Mouse (Mus musculus) embryonic stem cell, embryonic (primary cell): ENCODE measurements around the gene Selenot.

Experiments used
- CTCF ChIA-PET, 4 experiments: fragments of 300-600 bp in 2 of 4; fragments of 350-600 bp in 2 of 4; sonication (Branson Sonifier 250); formaldehyde crosslinking; loops; one replicate each; lab custom pipeline; 2022; ENCODE audit warnings: inconsistent platforms in 2 of 4; lab: Charles Lee
- POLR2A ChIA-PET, 4 experiments: fragments of 300-600 bp in 2 of 4; fragments of 350-600 bp in 2 of 4; sonication (Branson Sonifier 250); formaldehyde crosslinking; loops; one replicate each; lab custom pipeline; 2022; ENCODE audit warnings: antibody characterized with exemption in 4 of 4, inconsistent platforms in 1 of 4; lab: Charles Lee

Gene Selenot

GRCm38 (mm10) chr3:58609985-58610384 is 33.5 kb downstream of the Selenot start:
- CTCF ChIA-PET, result interaction anchor here in 1 of 4 experiments (0.6 kb wide), 1 partner anchor 41 kb away, joined by 3 read pairs; no protein-coding TSS in a partner anchor
- POLR2A ChIA-PET, result interaction anchor here in 1 of 4 experiments (0.6 to 3.9 kb wide), 7 partner anchors 8 to 397 kb away, joined by 3 to 18 read pairs (median 5); no protein-coding TSS in a partner anchor

- CTCF ChIA-PET, result no interaction called here
Observed at GRCm38 (mm10) chr3:58621066-58621465, 44.6 kb downstream of the Selenot start.

DNA sequence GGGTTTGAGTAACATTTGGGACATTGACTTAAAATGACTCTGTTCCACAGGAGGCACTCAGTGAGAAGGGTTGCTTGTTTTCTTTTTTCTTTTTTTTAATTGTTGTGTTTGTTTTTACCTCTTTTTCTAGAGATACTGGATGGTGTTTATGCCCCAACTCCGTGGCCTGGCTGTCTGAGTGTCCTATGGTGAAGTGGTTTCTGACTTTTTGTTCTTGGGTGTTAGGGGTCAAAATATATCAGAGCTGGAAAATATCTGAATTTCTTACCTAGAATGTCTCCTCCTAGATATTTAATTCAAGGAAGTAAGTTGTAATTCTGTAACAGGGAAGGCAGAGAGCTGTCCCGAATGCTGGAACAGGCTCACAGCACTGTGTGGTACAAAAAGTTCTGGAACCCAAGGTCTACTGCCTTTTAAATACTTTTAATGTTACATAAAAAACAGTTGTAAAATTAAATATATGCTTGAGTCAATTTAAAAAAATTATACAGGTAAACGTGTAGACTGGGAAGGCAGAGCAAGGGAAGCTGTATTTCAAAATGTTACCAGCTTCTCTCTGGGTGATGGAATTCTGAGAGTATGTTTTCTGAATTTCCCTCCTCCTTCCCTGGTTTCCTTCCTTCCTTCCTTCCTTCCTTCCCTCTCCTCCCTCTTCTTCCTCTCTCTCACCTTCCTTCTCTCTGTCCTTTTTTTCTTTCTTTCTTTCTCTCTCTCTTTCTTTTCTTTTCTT is 46.4 kb downstream of the Selenot start:
- ChIA-PET CTCF (interaction anchor here in 1 of 4 experiments (1.4 kb wide), 1 partner anchor 163 kb away, joined by 3 read pairs; no protein-coding TSS in a partner anchor), POLR2A (interaction anchor here in 1 of 4 experiments (1.7 kb wide), 1 partner anchor 13 kb away, joined by 5 read pairs; no protein-coding TSS in a partner anchor)

More at GRCm38 (mm10) chr3:58621066-58621465, 44.6 kb downstream of the Selenot start:
- POLR2A ChIA-PET, result interaction anchor here in 1 of 4 experiments (1.0 kb wide), 1 partner anchor 69 kb away, joined by 3 read pairs; no protein-coding TSS in a partner anchor

DNA sequence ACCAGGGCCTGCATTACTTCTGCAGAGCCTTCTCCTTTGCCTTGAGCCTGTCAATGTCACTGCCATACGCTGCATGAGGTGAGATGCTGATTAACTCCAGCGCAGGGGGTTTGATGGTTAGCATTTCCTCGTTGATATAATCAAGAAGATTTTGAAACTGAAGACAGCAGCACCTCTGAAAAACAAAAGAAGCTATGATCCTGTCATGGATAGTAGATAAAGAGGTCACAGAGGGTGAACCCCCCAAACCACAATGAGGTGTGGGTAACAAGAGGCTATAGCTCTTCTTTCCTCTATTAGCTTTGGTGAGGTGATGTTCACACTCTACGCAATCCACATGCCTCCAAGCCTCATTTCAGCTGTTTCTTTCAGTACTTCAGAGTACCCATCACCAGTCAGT is 48.5 kb downstream of the Selenot start:
- ChIA-PET POLR2A (interaction anchor here in 1 of 4 experiments (0.8 to 1.4 kb wide), 3 partner anchors 10 to 38 kb away, joined by 3 read pairs; no protein-coding TSS in a partner anchor), CTCF (no interaction called here)

DNA sequence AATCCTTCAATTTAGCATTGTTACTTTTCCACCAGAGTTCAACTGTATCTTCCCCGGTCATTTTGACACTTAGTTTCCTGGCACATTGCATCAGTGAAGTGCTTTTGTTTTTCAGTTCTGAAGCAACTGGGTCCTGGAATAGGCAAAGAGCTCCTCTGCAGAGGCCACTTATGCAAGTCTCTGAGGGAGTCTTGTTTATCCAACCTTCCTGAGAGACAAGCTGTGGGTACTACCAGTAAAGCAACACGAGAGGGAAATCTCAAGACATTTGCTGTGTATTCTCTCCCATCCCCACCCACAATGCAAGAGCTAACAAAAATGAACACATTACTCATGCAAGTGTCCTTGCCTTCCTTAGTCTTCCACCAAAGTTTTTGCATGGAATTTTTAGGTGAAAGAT is 55.3 kb downstream of the Selenot start:
- POLR2A ChIA-PET, result no interaction called here

GRCm38 (mm10) chr3:58636406-58637295 is 60.2 kb downstream of the Selenot start, which contains the start of gene Erich6:
Gene Erich6, minus strand, starts transcription at chr3:58637207.
- POLR2A ChIA-PET, result interaction anchor here in 2 of 4 experiments (0.6 to 0.8 kb wide), 2 partner anchors 9 to 55 kb away, joined by 3 to 4 read pairs; partner anchors contain the start of gene Siah2 (in 1 of the 2)
- CTCF ChIA-PET, result no interaction called here

More for the DNA sequence above, 55.3 kb downstream of the Selenot start:
- CTCF ChIA-PET, result no interaction called here
